Mouse (Mus musculus) neural tube, embryonic 12.5 days (tissue): ENCODE measurements around the gene Tac2. TPM values are rescaled to one million over a fixed set of nuclear protein-coding genes. Genes with fewer than 3 reads are reported as not detected.

Experiments
- ATAC-seq: fragments of 200-750 bp; cut with Nextera tagmentation; 2 replicates; pipeline ENCODE4 v1.8.0; 2017; ENCODE audit warnings: low read depth, mild to moderate bottlenecking, moderate TSS enrichment, moderate library complexity; ENCODE audit not compliant: low FRiP score
- H3K27ac ChIP-seq: fragments of 300-500 bp; sonication (generic); 2 replicates; pipeline ENCODE4 v1.5.1; 2016
- H3K27me3 ChIP-seq: fragments of 300-500 bp; sonication (generic); replicated peaks from 2 replicates; pipeline ENCODE4 v1.6.1; 2016; ENCODE audit warnings: mild to moderate bottlenecking
- H3K36me3 ChIP-seq: fragments of 300-500 bp; sonication (generic); 2 replicates; pipeline ENCODE4 v1.6.1; 2016; ENCODE audit warnings: mild to moderate bottlenecking
- H3K4me1 ChIP-seq: fragments of 300-500 bp; sonication (generic); 2 replicates; pipeline ENCODE4 v1.6.1; 2016
- H3K4me2 ChIP-seq: fragments of 300-500 bp; sonication (generic); replicated peaks from 2 replicates; pipeline ENCODE4 v1.6.1; 2016; ENCODE audit warnings: mild to moderate bottlenecking
- H3K4me3 ChIP-seq: fragments of 300-500 bp; sonication (generic); 2 replicates; pipeline ENCODE4 v1.5.1; 2016
- H3K9ac ChIP-seq: fragments of 300-500 bp; sonication (generic); 2 replicates; pipeline ENCODE4 v1.6.1; 2016; ENCODE audit warnings: mild to moderate bottlenecking
- H3K9me3 ChIP-seq: fragments of 300-500 bp; sonication (generic); 2 replicates; pipeline ENCODE4 v1.6.1; 2016; ENCODE audit warnings: mild to moderate bottlenecking
- WGBS: fragments of 180-500 bp; shearing (Covaris S2); methylation state at CpG from one replicate; pipeline ENCODE4 v1.1.7; 2016; 5-methylcytosine and 5-hydroxymethylcytosine counted together
- polyA plus RNA-seq: library from polyadenylated mRNA; unstranded; fragments of >200 nt; fragmentation: Nextera tagmentation; extraction: Ambion mirVana; gene quantifications from 2 replicates; pipeline ENCODE4 v1.2.1, GENCODE M21; 2016

Gene Tac2
- polyA plus RNA-seq, 1 experiment from 2014 or later, result 0.91 TPM

- ATAC-seq, result no peak
- 93% methylated on average over 7 of the region's 7 CpGs for WGBS
- Histone ChIP-seq H3K27ac (no peak overlapping the region), H3K9ac (no peak overlapping the region), H3K9me3 (no peaks in the 10 kb centered on the region), H3K4me2 (no peak overlapping the region), H3K4me3 (no peak overlapping the region), H3K36me3 (peaks cover 27% of the 10 kb centered on the region), H3K27me3 (no peaks in the 10 kb centered on the region), H3K4me1 (no peaks in the 10 kb centered on the region)
Measured at GRCm38 (mm10) chr10:127698966-127699365, 25.3 kb upstream of the Tac2 start.

- Histone ChIP-seq H3K9me3 (no peaks in the 10 kb centered on the region), H3K36me3 (peaks cover 9% of the 10 kb centered on the region; the same call in 1 of the 2 replicates), H3K27me3 (no peaks in the 10 kb centered on the region), H3K9ac (no peak overlapping the region), H3K4me3 (no peak overlapping the region), H3K27ac (no peak overlapping the region), H3K4me1 (no peaks in the 10 kb centered on the region), H3K4me2 (no peak overlapping the region)
- WGBS, result 44% methylated on average over 4 of the region's 4 CpGs
- no peak for ATAC-seq
Measured at GRCm38 (mm10) chr10:127703299-127703698, 21.0 kb upstream of the Tac2 start.

GRCm38 (mm10) chr10:127704293-127704692, 20.0 kb upstream of the Tac2 start:
- 66% methylated on average over 2 of the region's 2 CpGs for WGBS
- no peak overlapping the region for H3K27ac ChIP-seq
- no peak for ATAC-seq
- no peak overlapping the region for H3K4me3 ChIP-seq
- H3K36me3 ChIP-seq, result peaks cover 6% of the 10 kb centered on the region; the same call in 1 of the 2 replicates
- H3K4me2 ChIP-seq, result no peak overlapping the region
- H3K9ac ChIP-seq, result no peak overlapping the region
- H3K4me1 ChIP-seq, result no peaks in the 10 kb centered on the region
- H3K27me3 ChIP-seq, result no peaks in the 10 kb centered on the region
- no peaks in the 10 kb centered on the region for H3K9me3 ChIP-seq

GRCm38 (mm10) chr10:127704766-127705220, 19.5 kb upstream of the Tac2 start, which contains the start of gene Myo1a:
Gene Myo1a, plus strand, starts transcription at chr10:127705170.
- Histone ChIP-seq H3K36me3 (peaks cover 3% of the 10 kb centered on the region; the same call in 1 of the 2 replicates), H3K27me3 (no peaks in the 10 kb centered on the region), H3K4me2 (no peak within 1 kb of the TSS), H3K4me3 (no peak within 1 kb of the TSS), H3K9ac (no peak within 1 kb of the TSS), H3K9me3 (no peaks in the 10 kb centered on the region), H3K4me1 (no peaks in the 10 kb centered on the region), H3K27ac (no peak within 1 kb of the TSS)
- ATAC-seq, result no peak
- WGBS, result 70% methylated on average over 2 of the region's 2 CpGs

- no peak overlapping the region for H3K4me2 ChIP-seq
- no peaks in the 10 kb centered on the region for H3K9me3 ChIP-seq
- no peak overlapping the region for H3K9ac ChIP-seq
- H3K4me3 ChIP-seq, result no peak overlapping the region
- no peaks in the 10 kb centered on the region for H3K27me3 ChIP-seq
- no peak overlapping the region for H3K27ac ChIP-seq
- no peak for ATAC-seq
- no peaks in the 10 kb centered on the region for H3K4me1 ChIP-seq
- no peaks in the 10 kb centered on the region for H3K36me3 ChIP-seq
- 94% methylated on average over 4 of the region's 4 CpGs for WGBS
Measured at GRCm38 (mm10) chr10:127705783-127706182, 18.5 kb upstream of the Tac2 start.

- WGBS, result 88% methylated on average over 7 of the region's 7 CpGs
- no peaks in the 10 kb centered on the region for H3K4me1 ChIP-seq
- no peak overlapping the region for H3K9ac ChIP-seq
- H3K4me2 ChIP-seq, result no peak overlapping the region
- no peaks in the 10 kb centered on the region for H3K9me3 ChIP-seq
- H3K4me3 ChIP-seq, result no peak overlapping the region
- no peak for ATAC-seq
- H3K36me3 ChIP-seq, result no peaks in the 10 kb centered on the region
- H3K27me3 ChIP-seq, result no peaks in the 10 kb centered on the region
- no peak overlapping the region for H3K27ac ChIP-seq
Measured at GRCm38 (mm10) chr10:127707721-127708120, 16.6 kb upstream of the Tac2 start.

- H3K9me3 ChIP-seq, result no peaks in the 10 kb centered on the region
- no peak overlapping the region for H3K4me3 ChIP-seq
- no peaks in the 10 kb centered on the region for H3K27me3 ChIP-seq
- WGBS, result 86% methylated on average over 3 of the region's 3 CpGs
- no peak for ATAC-seq
- no peaks in the 10 kb centered on the region for H3K4me1 ChIP-seq
- H3K4me2 ChIP-seq, result no peak overlapping the region
- H3K36me3 ChIP-seq, result no peaks in the 10 kb centered on the region
- H3K9ac ChIP-seq, result no peak overlapping the region
- H3K27ac ChIP-seq, result no peak overlapping the region
Measured at GRCm38 (mm10) chr10:127708850-127709370, 15.4 kb upstream of the Tac2 start.

- ATAC-seq, result no peak
- 88% methylated on average over 13 of the region's 13 CpGs for WGBS
Measured at GRCm38 (mm10) chr10:127710331-127710730, 13.9 kb upstream of the Tac2 start.

GRCm38 (mm10) chr10:127712736-127713135, 11.5 kb upstream of the Tac2 start:
- 84% methylated on average over 6 of the region's 6 CpGs for WGBS
- H3K9me3 ChIP-seq, result no peaks in the 10 kb centered on the region
- no peak for ATAC-seq

More at GRCm38 (mm10) chr10:127710331-127710730, 13.9 kb upstream of the Tac2 start:
- Histone ChIP-seq H3K4me2 (no peak overlapping the region), H3K9me3 (no peaks in the 10 kb centered on the region), H3K27me3 (no peaks in the 10 kb centered on the region), H3K4me3 (no peak overlapping the region), H3K4me1 (no peaks in the 10 kb centered on the region), H3K9ac (no peak overlapping the region), H3K36me3 (no peaks in the 10 kb centered on the region), H3K27ac (no peak overlapping the region)

GRCm38 (mm10) chr10:127721671-127722418, 2.4 kb upstream of the Tac2 start:
- Histone ChIP-seq H3K9ac (0 out of 2 replicates have a peak overlapping the region, but pooled peaks have one; percentile 35), H3K36me3 (no peaks in the 10 kb centered on the region), H3K4me3 (no peak overlapping the region), H3K9me3 (no peaks in the 10 kb centered on the region), H3K4me2 (peak overlapping the region; percentile 46), H3K27me3 (peaks cover 11% of the 10 kb centered on the region; the same call in 1 of the 2 replicates), H3K27ac (no peak overlapping the region; the same call in 1 of the 2 replicates), H3K4me1 (peaks cover 19% of the 10 kb centered on the region)
- ATAC-seq, result peak; percentile 52; the same call in 1 of the 2 replicates
- WGBS, result 10% methylated on average over 20 of the region's 20 CpGs

More at GRCm38 (mm10) chr10:127712736-127713135, 11.5 kb upstream of the Tac2 start:
- Histone ChIP-seq H3K4me2 (no peak overlapping the region), H3K27me3 (no peaks in the 10 kb centered on the region), H3K4me3 (no peak overlapping the region), H3K27ac (no peak overlapping the region), H3K9ac (no peak overlapping the region), H3K4me1 (no peaks in the 10 kb centered on the region), H3K36me3 (no peaks in the 10 kb centered on the region)

GRCm38 (mm10) chr10:127725136-127725535, 858 bp downstream of the Tac2 start:
- Histone ChIP-seq H3K4me2 (no peak overlapping the region), H3K27me3 (peaks cover 11% of the 10 kb centered on the region; the same call in 1 of the 2 replicates), H3K9me3 (no peaks in the 10 kb centered on the region), H3K9ac (no peak overlapping the region), H3K4me1 (peaks cover 19% of the 10 kb centered on the region), H3K4me3 (no peak overlapping the region), H3K27ac (no peak overlapping the region), H3K36me3 (no peaks in the 10 kb centered on the region)
- 67% methylated on average over 4 of the region's 4 CpGs for WGBS
- ATAC-seq, result no peak

- no peak overlapping the region for H3K4me2 ChIP-seq
- WGBS, result 80% methylated on average over 8 of the region's 8 CpGs
- peaks cover 9% of the 10 kb centered on the region; the same call in 1 of the 2 replicates for H3K4me1 ChIP-seq
- no peak overlapping the region for H3K27ac ChIP-seq
- H3K4me3 ChIP-seq, result no peak overlapping the region
- H3K36me3 ChIP-seq, result no peaks in the 10 kb centered on the region
- H3K9me3 ChIP-seq, result no peaks in the 10 kb centered on the region
- no peak for ATAC-seq
- H3K27me3 ChIP-seq, result peaks cover 3% of the 10 kb centered on the region; the same call in 1 of the 2 replicates
- H3K9ac ChIP-seq, result 0 out of 2 replicates have a peak overlapping the region, but pooled peaks have one; percentile 14
Measured at GRCm38 (mm10) chr10:127728437-127728836, 4.2 kb downstream of the Tac2 start.
